Comparison of ENCODE assay signal across 16 mouse cellular contexts in genomic region chr16:6754847-6755246, GRCm38 (mm10).
DNase-seq lines count a peak whose midpoint lies in the region; TF ChIP-seq lines count a peak whose summit lies in the region.
"Had no signal": no experiment of that assay in that cellular context is flagged by ENCODE, and none has a peak within 500 bp of the region (broad histone marks: within the 10 kb centered on the region; RNA-seq: fewer than 3 reads in every experiment).

No protein-coding gene starts in this region.

- intact Hi-C loops in left cerebral cortex, postnatal 36 days (cut with DNase I): no loop called here

- peak; percentile 26; the same call in 1 of the 2 replicates for TF ChIP-seq CTCF in layer of hippocampus, adult 2 months (conservative IDR thresholded peaks at IDR 0.05)

- peak; percentile 41 to 44 for DNase-seq in layer of hippocampus, adult 2 months (ENCODE audit: low spot score in 2 of 2)
- no peak for DNase-seq in layer of hippocampus, postnatal 25 days (ENCODE audit: extremely low spot score in 1 of 2, low spot score in 1 of 2)
- peak; percentile 56 to 81 for DNase-seq in right cerebral cortex, postnatal 10 days (ENCODE audit: low spot score in 2 of 2)
- DNase-seq in right cerebral cortex, postnatal 4 days: no peak
- peak; percentile 15 to 29 for DNase-seq in left cerebral cortex, postnatal 36 days (ENCODE audit: low spot score in 2 of 2)
- no peak for DNase-seq in liver
- no peak for DNase-seq in heart, adult 11 months
- DNase-seq: adrenal gland, postnatal 25 days; cerebellum, postnatal 14 days; gastrocnemius, postnatal 14 days; kidney, postnatal 10 days; lung, postnatal 14 days had no signal

- peak overlapping the region; percentile 62; the same call in 1 of the 2 replicates for H3K27ac ChIP-seq in layer of hippocampus, adult 2 months
- H3K27ac ChIP-seq: embryonic facial prominence, embryonic 10.5 days; liver, embryonic 14.5 days; neural tube, embryonic 12.5 days had no signal

- no peak overlapping the region for H3K4me3 ChIP-seq in layer of hippocampus, adult 2 months
- H3K4me3 ChIP-seq: embryonic facial prominence, embryonic 10.5 days; left cerebral cortex, adult 2 months; neural tube, embryonic 12.5 days had no signal

Comparison
In these comparisons a context has a peak if more than half of its experiments do, and no peak if none do; other contexts are left out.
1. DNase-seq: peak in layer of hippocampus, adult 2 months (2 of 2), right cerebral cortex, postnatal 10 days (2 of 2) and left cerebral cortex, postnatal 36 days (2 of 2); none in layer of hippocampus, postnatal 25 days (0 of 2), right cerebral cortex, postnatal 4 days (single experiment), liver (single experiment) and heart, adult 11 months (single experiment).